Mouse (Mus musculus): ENCODE measurements at regions not wholly inside any gene's neighbourhood (a gene's known extent, or its start where the extent isn't known, plus 50 kb on each side); places are given as distances from the start of the nearest gene placed in this dataset. TPM values are rescaled to one million over a fixed set of nuclear protein-coding genes. Genes with fewer than 3 reads are reported as not detected.

- TF ChIP-seq CTCF (IDR thresholded peaks at IDR 0.05; ENCODE audit: control insufficient read depth, insufficient read depth, insufficient read length) = no peak
- TF ChIP-seq USF1 (IDR thresholded peaks at IDR 0.05; ENCODE audit: low read depth) = no peak
- TF ChIP-seq MYOD1 (IDR thresholded peaks at IDR 0.05; ENCODE audit: control insufficient read depth, insufficient read length, low read depth) = no peak
- TF ChIP-seq FOSL1 (IDR thresholded peaks at IDR 0.05; ENCODE audit: insufficient read depth, low read length, poor library complexity, severe bottlenecking) = no peak
- TF ChIP-seq CEBPB (IDR thresholded peaks at IDR 0.05; ENCODE audit: low read depth) = no peak
- no peak for TF ChIP-seq MYOG (IDR thresholded peaks at IDR 0.05; ENCODE audit: control insufficient read depth, extremely low read depth, insufficient read length)
- TF ChIP-seq MAX (IDR thresholded peaks at IDR 0.05) = no peak
- no peak overlapping the region for H3ac ChIP-seq (ENCODE audit: control insufficient read depth, insufficient read length, low read depth)
- H3K79me2 ChIP-seq (ENCODE audit: control insufficient read depth, insufficient read depth) = no peaks in the 10 kb centered on the region
- no peaks in the 10 kb centered on the region for H3K36me3 ChIP-seq (ENCODE audit: control insufficient read depth, insufficient read depth)
- H3K79me3 ChIP-seq (ENCODE audit: low read depth) = no peaks in the 10 kb centered on the region
- H3K27me3 ChIP-seq (ENCODE audit: control insufficient read depth, insufficient read depth, insufficient read length) = no peaks in the 10 kb centered on the region
- H3K4me3 ChIP-seq (ENCODE audit: insufficient read depth, poor library complexity, severe bottlenecking) = no peak overlapping the region
Observed at GRCm38 (mm10) chr5:83410221-83410620, 55.2 kb upstream of the Tecrl start.

GRCm38 (mm10) chr5:83405266-83405954 is 50.4 kb upstream of the Tecrl start:
- Histone ChIP-seq H3ac (ENCODE audit: control insufficient read depth, insufficient read length, low read depth) (no peak overlapping the region), H3K4me3 (ENCODE audit: insufficient read depth, poor library complexity, severe bottlenecking) (no peak overlapping the region), H3K79me3 (ENCODE audit: low read depth) (no peaks in the 10 kb centered on the region), H3K79me2 (ENCODE audit: control insufficient read depth, insufficient read depth) (no peaks in the 10 kb centered on the region), H3K36me3 (ENCODE audit: control insufficient read depth, insufficient read depth) (no peaks in the 10 kb centered on the region), H3K27me3 (ENCODE audit: control insufficient read depth, insufficient read depth, insufficient read length) (no peaks in the 10 kb centered on the region)
- no peak for TF ChIP-seq MYOD1 (IDR thresholded peaks at IDR 0.05; ENCODE audit: control insufficient read depth, insufficient read length, low read depth)
- TF ChIP-seq MYOG (IDR thresholded peaks at IDR 0.05; ENCODE audit: control insufficient read depth, extremely low read depth, insufficient read length) = no peak
- TF ChIP-seq USF1 (IDR thresholded peaks at IDR 0.05; ENCODE audit: low read depth) = no peak
- no peak for TF ChIP-seq CTCF (IDR thresholded peaks at IDR 0.05; ENCODE audit: control insufficient read depth, insufficient read depth, insufficient read length)
- TF ChIP-seq FOSL1 (IDR thresholded peaks at IDR 0.05; ENCODE audit: insufficient read depth, low read length, poor library complexity, severe bottlenecking) = no peak
- no peak for TF ChIP-seq CEBPB (IDR thresholded peaks at IDR 0.05; ENCODE audit: low read depth)
- no peak for TF ChIP-seq MAX (IDR thresholded peaks at IDR 0.05)

Small RNA genes lying in the stretch of these regions (microRNA-seq; reads per million reads assigned to microRNA genes)
- not detected for gene Gm44303 (ENCODE audit: borderline microRNAs expressed)

All from C2C12 (cell line).